Mouse (Mus musculus): ENCODE measurements around the gene Stox2.
"Not testable (repeated sequence)": the region's sequence is repeated elsewhere in the genome, so short reads cannot be mapped to it uniquely, and the experiment has no call there.

Gene Stox2

DNA sequence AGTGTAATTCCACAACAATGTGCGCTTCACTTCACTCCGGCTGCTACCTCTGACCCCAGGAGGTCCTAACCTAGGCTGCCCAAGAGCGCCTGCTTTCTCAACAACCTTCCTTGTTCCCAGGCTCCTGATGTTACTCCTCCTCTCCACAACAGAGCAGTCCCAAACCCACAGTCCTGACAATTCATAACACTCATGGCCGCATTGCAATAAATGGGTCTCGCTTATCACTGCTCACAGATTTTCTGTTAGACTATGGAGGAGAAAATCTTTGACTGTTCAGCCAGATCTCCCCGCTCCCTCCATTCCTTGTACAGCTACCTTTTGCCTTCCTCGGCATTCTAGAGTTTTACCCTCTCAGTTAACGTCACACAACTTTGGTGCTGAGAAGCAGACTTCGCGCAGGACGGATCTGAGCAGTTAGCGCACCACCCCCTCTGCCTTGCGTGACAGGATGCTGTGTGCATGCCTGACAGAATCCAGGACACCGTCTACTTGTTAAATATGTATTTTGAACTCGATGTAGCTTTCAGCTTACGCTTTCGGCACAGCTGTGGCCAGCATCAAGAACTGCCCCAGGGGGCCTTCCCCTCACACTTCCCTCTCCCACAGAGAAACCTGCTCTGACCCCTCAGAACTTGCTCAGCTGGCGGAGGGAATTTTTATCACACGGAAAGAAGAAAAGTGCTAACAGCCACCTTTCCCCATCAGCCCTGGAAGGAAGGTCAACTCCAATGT is at the start of gene Stox2:
Stox2 (minus strand) TSS at position 51 of the 735 bp plus-strand sequence.
- DNase-seq (ENCODE audit: low spot score in 2 of 2) = no peak

- DNase-seq (ENCODE audit: low spot score in 2 of 2) = no peak
These were observed 49.3 kb upstream of the Stox2 start for GRCm38 (mm10) chr8:47495428-47495827.

DNA sequence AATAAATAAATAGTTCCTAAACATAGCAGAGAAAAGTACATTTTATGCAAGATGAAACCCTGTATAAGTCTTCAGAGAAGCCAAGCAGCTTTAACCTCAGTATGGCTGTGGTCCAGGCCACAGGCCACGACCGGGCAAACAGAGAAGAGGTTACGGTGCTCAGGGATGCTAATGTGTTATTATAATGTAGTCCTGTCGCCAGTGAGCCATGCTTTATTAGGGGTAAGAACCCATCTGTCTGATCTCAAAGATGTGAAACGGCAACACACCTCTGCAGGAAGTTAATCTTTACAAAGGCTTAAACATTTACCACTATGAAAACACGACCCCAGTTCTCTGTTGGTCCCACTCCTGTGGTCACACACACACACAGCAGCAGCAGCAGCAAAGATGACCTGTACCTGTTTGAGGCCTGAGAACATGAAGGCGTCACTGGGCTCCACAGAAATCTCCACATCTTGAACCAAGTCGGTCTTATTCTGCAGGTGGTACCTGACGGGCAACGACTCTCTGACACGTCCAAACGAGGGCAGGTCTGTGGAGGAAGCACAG is 48.5 kb upstream of the Stox2 start:
- no peak for DNase-seq (ENCODE audit: low spot score in 2 of 2)

DNA sequence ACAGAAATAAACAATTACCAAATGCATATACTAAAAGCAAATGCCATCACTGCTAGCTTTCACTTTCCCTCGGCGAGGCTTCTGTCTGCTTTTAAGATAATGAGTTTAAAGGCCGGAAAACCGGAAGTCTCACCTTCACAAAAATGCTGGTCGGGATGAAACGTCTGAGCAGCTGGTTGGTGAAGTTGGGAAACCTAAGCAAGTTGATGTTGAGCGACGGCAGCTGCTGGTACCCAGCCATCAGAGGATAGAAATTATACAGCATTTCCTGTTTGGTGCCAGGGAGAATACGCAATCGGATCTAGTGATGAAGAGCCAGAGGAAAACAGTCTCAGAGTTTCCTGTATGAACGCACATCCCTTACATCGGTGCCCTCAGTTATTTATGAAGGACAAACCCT is 46.9 kb upstream of the Stox2 start:
- DNase-seq (ENCODE audit: low spot score in 2 of 2) = no peak

DNA sequence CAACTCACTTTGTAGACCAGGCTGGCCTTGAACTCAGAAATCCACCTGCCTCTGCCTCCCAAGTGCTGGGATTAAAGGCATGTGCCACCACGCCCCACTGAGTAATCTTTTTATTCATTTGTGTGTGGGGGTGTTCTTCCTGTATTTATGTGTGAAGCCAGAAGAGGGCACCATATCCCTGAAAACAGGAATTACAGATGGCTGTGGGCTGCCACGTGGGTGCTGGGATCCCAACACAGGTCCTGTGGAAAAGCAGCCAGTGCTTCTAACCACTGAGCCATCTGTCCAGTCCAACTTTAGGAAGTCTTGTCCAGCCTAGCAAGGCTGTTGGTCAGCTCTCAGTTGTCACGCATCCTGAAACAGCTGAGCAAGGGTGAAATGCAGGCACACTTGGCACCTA is 41.1 kb upstream of the Stox2 start:
- no peak for DNase-seq (ENCODE audit: low spot score in 2 of 2)

- no peak for DNase-seq (ENCODE audit: low spot score in 2 of 2)
These were observed 36.4 kb upstream of the Stox2 start for GRCm38 (mm10) chr8:47482354-47483071.

DNA sequence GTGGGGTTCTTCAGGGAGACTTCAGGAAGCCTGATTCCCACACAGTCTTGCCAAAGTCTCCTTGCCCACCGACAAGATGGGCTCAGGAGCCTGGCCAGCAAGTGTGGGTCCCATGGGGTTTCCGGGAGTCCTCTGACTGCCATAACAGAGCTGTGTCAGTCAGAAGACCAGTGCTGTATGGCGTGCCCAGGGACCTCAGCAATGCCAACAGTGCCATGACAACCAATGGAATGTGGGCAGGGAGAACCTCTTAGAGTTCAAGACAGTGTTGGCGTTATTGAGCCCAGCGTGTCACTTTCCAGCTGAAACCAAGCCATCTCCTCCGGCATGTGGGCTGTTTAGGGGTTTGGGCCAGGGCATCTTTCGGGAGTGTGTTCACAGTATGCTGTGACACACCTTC is 33.9 kb upstream of the Stox2 start:
- no peak for DNase-seq (ENCODE audit: low spot score in 2 of 2)

GRCm38 (mm10) chr8:47461650-47462049 is 15.5 kb upstream of the Stox2 start:
- DNase-seq (ENCODE audit: low spot score in 2 of 2) = peak; percentile 33 to 58

- no peak for DNase-seq (ENCODE audit: low spot score in 2 of 2)
These were observed 13.1 kb upstream of the Stox2 start for GRCm38 (mm10) chr8:47459216-47459749.

DNA sequence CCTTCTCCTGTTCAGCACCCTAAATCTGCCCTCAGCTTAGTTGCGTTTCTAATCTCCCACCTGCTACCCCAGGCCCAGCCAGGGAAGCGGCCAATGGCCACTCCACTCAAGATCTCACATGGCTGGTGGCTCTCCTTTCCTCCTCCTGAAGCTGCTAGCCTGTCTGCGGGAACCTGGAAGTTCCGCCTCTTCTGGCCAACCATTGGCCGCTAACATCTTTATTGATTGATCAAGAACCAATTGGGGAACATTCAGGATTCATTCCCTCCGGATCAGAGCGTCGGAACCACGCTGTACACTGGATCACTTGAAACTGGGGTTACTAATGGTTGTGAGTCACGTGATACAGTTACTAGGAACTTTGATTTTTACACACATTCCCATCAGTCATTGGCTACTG is 12.4 kb upstream of the Stox2 start:
- no peak for DNase-seq (ENCODE audit: low spot score in 2 of 2)

GRCm38 (mm10) chr8:47449211-47449610 is 3.0 kb upstream of the Stox2 start:
- DNase-seq (ENCODE audit: low spot score in 2 of 2) = not testable (repeated sequence)

DNA sequence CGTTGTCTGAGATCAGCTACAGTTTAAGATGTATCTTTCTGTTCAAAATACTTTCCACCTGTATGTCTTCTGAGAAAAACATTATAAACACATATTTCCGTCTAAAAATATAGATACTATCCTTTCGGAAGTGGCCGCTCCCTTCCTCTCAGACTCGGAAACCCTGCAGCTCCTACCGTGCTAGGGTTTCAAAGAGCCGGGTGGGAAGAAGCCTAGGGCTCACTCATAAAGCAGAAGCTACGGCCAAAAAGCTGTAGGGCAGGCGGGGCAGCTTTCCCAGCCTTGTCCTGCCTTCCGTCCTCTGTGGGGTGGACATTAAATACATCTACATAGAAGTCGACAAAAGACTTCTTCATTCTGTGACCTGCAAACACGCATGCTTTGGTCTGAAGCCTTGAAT is 6.9 kb downstream of the Stox2 start:
- no peak for DNase-seq (ENCODE audit: low spot score in 2 of 2)

GRCm38 (mm10) chr8:47437976-47438375 is 8.2 kb downstream of the Stox2 start:
- no peak for DNase-seq (ENCODE audit: low spot score in 2 of 2)

GRCm38 (mm10) chr8:47435861-47436260 is 10.3 kb downstream of the Stox2 start:
- no peak for DNase-seq (ENCODE audit: low spot score in 2 of 2)

- DNase-seq (ENCODE audit: low spot score in 2 of 2) = no peak
These were observed 10.8 kb downstream of the Stox2 start for GRCm38 (mm10) chr8:47435412-47435811.

- peak; percentile 29 to 39 for DNase-seq (ENCODE audit: low spot score in 2 of 2)
These were observed 14.9 kb downstream of the Stox2 start for GRCm38 (mm10) chr8:47431263-47431662.

DNA sequence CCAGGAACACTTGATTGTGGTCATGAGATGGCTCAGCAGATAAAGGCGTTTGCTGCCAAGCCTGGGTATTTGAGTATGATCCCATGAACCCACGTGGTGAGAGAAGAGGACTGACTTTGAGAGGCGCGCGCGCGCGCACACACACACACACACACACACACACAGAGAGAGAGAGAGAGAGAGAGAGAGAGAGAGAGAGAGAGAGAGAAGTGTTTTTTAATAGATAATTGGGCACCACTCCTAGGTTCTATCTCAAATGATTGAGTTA is 32.0 kb downstream of the Stox2 start:
- not testable (repeated sequence) for DNase-seq (ENCODE audit: low spot score in 2 of 2)

DNA sequence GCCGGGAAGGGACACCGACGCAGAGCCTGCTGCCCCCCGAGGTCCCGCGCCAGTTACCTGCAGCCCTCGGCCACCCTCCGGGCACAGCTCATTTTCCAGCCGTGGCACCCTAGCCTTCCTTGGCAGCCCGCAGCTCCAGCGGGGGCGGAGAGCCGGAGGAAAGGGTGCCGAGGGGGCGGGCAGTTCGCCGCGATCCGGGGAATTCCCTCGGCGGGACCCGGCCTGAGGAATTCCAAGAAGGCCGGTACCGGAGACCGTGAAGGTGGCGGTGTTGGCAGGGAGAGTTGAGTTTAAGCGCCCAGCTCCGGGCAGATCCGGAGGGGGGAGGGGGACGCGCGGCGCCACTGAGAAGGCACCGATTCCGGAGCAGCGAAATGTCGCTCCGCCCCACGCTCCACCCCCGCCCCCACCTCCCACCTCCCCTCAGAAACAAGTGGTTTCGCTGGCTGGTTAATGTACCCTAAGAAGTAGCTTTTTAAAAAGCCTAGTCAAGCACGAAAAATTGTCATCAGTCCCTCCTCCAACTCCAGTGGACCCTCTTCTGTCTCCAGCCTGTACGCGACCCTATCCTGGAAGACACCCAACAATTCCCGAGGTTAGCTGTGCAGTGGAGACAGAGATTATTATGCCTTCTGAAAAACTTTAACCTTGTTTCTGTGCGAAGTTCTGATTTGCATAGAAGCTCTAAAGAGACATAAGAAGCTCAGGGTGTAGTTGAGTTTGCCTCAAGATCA is 32.5 kb downstream of the Stox2 start:
- peak; percentile 38 to 44 for DNase-seq (ENCODE audit: low spot score in 2 of 2)

DNA sequence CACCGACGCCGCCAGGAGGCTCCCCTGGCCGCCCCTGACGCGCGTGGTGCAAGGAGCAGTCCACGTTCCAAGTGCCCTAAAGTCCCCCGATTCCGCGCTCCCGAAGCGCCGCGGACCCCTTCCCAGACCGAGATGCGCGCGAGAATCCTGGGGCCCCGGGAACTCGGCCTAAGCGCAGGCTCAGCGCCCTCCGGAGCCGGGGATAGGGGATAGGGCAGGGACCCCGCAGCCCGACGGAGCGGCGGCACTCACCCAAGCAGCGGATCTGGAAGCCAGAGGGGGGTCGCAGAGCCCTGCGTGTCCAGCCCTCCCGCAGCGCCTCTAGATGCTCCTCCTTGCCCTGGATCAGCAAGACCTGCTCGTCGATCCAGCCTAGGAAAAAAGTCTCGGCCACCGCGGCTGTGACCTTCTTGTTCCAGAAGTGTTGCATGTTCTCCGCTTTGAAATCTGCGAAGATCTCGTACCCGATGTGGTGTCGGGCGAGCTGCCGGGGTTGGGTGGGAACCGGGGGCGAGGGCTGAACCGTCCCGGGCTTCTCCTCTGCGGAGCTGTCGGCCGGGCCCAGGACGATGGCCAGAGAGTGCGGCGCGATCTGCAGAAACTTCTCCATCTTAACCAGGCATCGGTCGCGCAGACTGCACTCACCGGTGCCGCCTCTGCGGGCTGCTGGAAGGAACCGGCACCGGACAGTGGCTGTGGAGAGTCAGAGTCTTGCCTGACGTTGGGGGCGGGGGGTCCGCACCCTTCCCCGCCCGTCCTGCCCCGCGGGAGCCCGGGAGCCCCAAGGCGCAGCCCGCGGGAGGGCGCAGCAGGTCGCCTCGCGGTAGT is 33.3 kb downstream of the Stox2 start:
- no peak for DNase-seq (ENCODE audit: low spot score in 2 of 2)

DNA sequence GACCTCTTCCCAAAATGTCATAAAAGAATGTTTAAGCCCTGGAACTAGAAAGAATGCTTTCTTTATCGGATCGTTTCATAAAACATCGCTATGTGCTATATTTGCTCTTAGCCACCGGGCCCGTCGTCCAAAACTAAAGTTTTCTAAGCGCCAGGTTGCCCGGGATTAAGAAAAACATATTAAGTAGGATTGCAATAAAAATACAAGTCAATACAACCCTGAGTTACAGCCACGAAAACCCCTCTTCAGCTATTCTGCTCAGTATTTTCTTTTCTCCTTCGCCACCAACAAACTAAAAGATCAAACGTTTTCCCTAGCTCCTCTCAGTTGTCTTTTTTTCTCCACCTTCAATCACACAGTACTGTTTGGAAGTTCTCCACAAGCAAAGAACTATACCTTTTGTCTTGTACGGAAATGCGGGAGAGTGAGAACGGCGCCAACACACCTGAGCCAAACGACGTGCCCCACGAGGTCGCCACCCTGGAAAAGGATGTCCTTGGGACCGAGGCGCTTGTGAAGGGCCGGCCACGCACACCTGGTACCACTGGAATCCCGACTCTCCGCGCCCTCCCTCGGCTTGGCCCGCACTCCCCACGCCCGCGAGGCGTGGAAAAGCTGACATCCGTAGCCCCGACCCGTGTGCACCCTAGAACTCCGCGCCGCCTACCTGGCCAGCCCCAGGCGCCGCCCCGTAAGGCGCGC is 34.0 kb downstream of the Stox2 start:
- DNase-seq (ENCODE audit: low spot score in 2 of 2) = no peak

- no peak for DNase-seq (ENCODE audit: low spot score in 2 of 2)
These were observed 34.8 kb downstream of the Stox2 start for GRCm38 (mm10) chr8:47411321-47411720.
